Mouse (Mus musculus) midbrain, postnatal 0 days (tissue): ENCODE measurements around the gene AW551984. TPM values are rescaled to one million over a fixed set of nuclear protein-coding genes. Genes with fewer than 3 reads are reported as not detected.
A peak's percentile ranks its signal among the peaks of the same experiment; 100 is the strongest.

ENCODE experiments used
- ATAC-seq: fragments of 200-750 bp; cut with Nextera tagmentation; 2 replicates; pipeline ENCODE4 v1.8.0; 2017; ENCODE audit warnings: moderate number of reproducible peaks, mild to moderate bottlenecking, moderate TSS enrichment, moderate library complexity; ENCODE audit not compliant: low FRiP score
- DNase-seq: peaks from one replicate; pipeline ENCODE4 v3.0.0-alpha.2; 2015; ENCODE audit warnings: low spot score
- H3K27ac ChIP-seq: fragments of 300-500 bp; sonication (generic); 2 replicates; pipeline ENCODE4 v1.5.1; 2014; ENCODE audit warnings: low read depth, mild to moderate bottlenecking, low read length, mixed read lengths
- H3K27me3 ChIP-seq: fragments of 300-500 bp; sonication (generic); 2 replicates; pipeline ENCODE4 v1.6.1; 2014; ENCODE audit warnings: low read length, control low read depth, mixed read lengths; ENCODE audit not compliant: insufficient read depth
- H3K36me3 ChIP-seq: fragments of 300-500 bp; sonication (generic); 2 replicates; pipeline ENCODE4 v1.6.1; 2014; ENCODE audit warnings: low read length, control low read depth, mixed read lengths; ENCODE audit not compliant: insufficient read depth
- H3K4me1 ChIP-seq: fragments of 300-500 bp; sonication (generic); 2 replicates; pipeline ENCODE4 v1.6.1; 2014; ENCODE audit warnings: mild to moderate bottlenecking, control low read depth, antibody characterized with exemption, low read length, mixed read lengths; ENCODE audit not compliant: insufficient read depth
- H3K4me2 ChIP-seq: fragments of 300-500 bp; sonication (generic); 2 replicates; pipeline ENCODE4 v1.6.1; 2014; ENCODE audit warnings: low read depth, mild to moderate bottlenecking, low read length, mixed read lengths; ENCODE audit not compliant: poor library complexity, severe bottlenecking
- H3K4me3 ChIP-seq: fragments of 300-500 bp; sonication (generic); 2 replicates; pipeline ENCODE4 v1.5.1; 2014; ENCODE audit warnings: low read depth, mild to moderate bottlenecking, low read length, moderate library complexity
- H3K9ac ChIP-seq: fragments of 300-500 bp; sonication (generic); replicated peaks from 2 replicates; pipeline ENCODE4 v1.6.1; 2014; ENCODE audit warnings: mild to moderate bottlenecking, low read length, moderate library complexity, mixed read lengths; ENCODE audit not compliant: poor library complexity, severe bottlenecking
- H3K9me3 ChIP-seq: fragments of 300-500 bp; sonication (generic); 2 replicates; pipeline ENCODE4 v1.6.1; 2016; ENCODE audit warnings: low read length, control low read depth
- CTCF ChIP-seq: IDR thresholded peaks from 2 replicates; pipeline ENCODE4 v1.5.1; 2016; ENCODE audit warnings: antibody characterized with exemption, mild to moderate bottlenecking
- WGBS: fragments of 180-500 bp; shearing (Covaris S2); extraction: QIAGEN DNeasy Blood & Tissue Kit; methylation state at CpG from one replicate; pipeline ENCODE4 v1.1.7; 2014; 5-methylcytosine and 5-hydroxymethylcytosine counted together
- polyA plus RNA-seq: library from polyadenylated mRNA; unstranded; fragments of >200 nt; fragmentation: Nextera tagmentation; extraction: Ambion mirVana; gene quantifications from 2 replicates; pipeline ENCODE4 v1.2.1, GENCODE M21; 2015
- total RNA-seq: library from RNA; depleted of rRNA; stranded (reverse); fragments of >200 nt; gene quantifications from 2 replicates; pipeline ENCODE4 v1.2.3, GENCODE M21; 2014

Gene AW551984
- total and polyA plus RNA-seq, 2 experiments from 2014 or later, result 260 to 363 TPM

DNA sequence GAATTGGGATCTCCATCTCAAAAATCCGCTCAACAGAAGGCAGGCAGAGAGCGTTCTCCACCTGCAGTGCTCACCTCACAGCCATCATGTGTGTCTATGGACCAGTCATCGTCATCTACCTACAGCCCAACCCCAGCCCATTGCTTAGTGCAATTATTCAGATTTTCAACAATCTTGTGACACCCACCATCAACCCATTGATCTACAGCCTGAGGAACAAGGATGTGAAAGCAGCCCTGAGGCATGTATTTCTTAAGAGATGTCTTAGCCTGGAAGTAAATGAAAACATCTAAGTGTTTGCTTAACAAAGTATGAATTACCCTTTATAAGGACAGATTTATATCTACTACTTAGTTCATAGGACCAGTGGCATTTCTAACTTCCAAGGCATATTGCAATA is 19.6 kb upstream of the AW551984 start:
- DNase-seq, result no peak
- H3K27ac ChIP-seq, result no peak overlapping the region
- H3K9me3 ChIP-seq, result no peaks in the 10 kb centered on the region
- no peak for TF ChIP-seq CTCF
- no peak for ATAC-seq
- H3K36me3 ChIP-seq, result no peaks in the 10 kb centered on the region
- no peak overlapping the region for H3K4me2 ChIP-seq
- H3K4me3 ChIP-seq, result no peak overlapping the region
- no peaks in the 10 kb centered on the region for H3K27me3 ChIP-seq
- H3K9ac ChIP-seq, result no peak overlapping the region
- no peaks in the 10 kb centered on the region for H3K4me1 ChIP-seq
- WGBS, result 92% methylated on average over 3 of the region's 3 CpGs

DNA sequence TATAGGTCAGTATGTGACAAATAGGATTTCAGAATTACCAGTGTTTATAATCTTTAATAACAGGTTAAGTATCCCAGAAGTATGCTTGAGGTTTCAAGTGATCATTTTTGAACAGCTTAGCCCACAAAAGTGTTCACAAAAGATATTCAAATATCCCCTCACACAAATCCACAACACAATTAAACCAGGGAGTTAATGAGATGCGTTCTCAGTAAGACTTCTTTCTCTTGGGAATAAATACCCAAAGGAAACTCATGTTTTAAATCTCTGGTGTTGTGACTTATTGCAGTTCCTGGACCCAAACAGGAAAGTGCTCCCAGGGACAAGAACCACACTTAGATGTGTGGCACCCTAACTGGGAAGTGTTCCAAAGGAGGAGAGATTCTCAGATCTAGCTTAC is 16.9 kb upstream of the AW551984 start, which contains the start of gene Olfr960:
Gene Olfr960, plus strand, starts transcription at position 301 of the 400 bp plus-strand sequence.
- Histone ChIP-seq H3K9me3 (no peaks in the 10 kb centered on the region), H3K27me3 (no peaks in the 10 kb centered on the region), H3K27ac (no peak within 1 kb of the TSS), H3K36me3 (no peaks in the 10 kb centered on the region), H3K9ac (no peak within 1 kb of the TSS), H3K4me2 (no peak within 1 kb of the TSS), H3K4me3 (no peak within 1 kb of the TSS), H3K4me1 (no peaks in the 10 kb centered on the region)
- TF ChIP-seq CTCF, result no peak
- no peak for DNase-seq
- 69% methylated on average over 1 of the region's 1 CpGs for WGBS
- no peak for ATAC-seq

DNA sequence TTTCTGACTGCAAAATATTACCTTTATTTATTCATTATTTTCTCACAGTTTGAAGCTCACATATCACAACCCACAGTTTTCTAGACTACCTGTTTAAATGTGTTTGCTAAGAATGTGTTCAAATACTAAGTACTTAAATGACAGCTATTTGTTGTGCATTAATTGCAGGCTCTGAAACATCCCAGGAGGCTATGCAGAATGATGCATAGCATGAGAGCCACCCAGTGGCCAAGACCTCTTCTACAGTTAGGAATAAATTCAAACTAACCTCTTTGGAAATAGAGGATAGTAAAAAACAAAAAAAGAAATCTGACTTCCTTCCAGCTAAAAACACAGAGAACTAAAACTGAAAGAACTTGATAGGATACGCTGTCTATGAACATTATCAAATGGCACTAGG is 7.8 kb upstream of the AW551984 start:
- WGBS, result 49% methylated on average over 1 of the region's 1 CpGs
- no peak overlapping the region for H3K4me2 ChIP-seq
- no peak overlapping the region for H3K9ac ChIP-seq
- peak; percentile 77 for TF ChIP-seq CTCF
- H3K36me3 ChIP-seq, result no peaks in the 10 kb centered on the region
- peak; percentile 65 for DNase-seq
- H3K4me3 ChIP-seq, result no peak overlapping the region
- H3K4me1 ChIP-seq, result no peaks in the 10 kb centered on the region
- H3K27ac ChIP-seq, result no peak overlapping the region
- H3K9me3 ChIP-seq, result no peaks in the 10 kb centered on the region
- H3K27me3 ChIP-seq, result no peaks in the 10 kb centered on the region
- ATAC-seq, result no peak

DNA sequence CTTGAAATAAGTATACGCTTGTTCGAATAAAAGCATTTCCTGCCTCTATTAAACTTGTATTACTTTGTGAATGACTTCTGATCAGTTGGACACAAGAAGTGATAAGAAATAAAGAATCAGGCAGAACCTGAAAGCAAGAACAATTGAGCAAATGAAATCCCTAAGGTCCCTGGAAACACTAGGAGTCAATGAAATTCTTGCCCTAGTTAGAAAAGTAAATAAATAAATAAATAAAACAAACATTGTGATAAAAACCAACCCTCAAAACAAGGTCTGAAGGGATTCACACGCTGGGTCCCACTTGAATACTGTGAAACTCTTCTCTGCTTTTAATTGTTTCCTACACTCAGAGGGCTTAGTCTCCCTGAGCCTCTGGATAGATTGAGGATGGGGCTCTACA is 6.2 kb upstream of the AW551984 start, which contains the start of gene Olfr148:
Gene Olfr148, plus strand, starts transcription at position 301 of the 400 bp plus-strand sequence.
- DNase-seq, result no peak
- H3K4me2 ChIP-seq, result no peak within 1 kb of the TSS
- 78% methylated on average over 3 of the region's 3 CpGs for WGBS
- no peak within 1 kb of the TSS for H3K27ac ChIP-seq
- no peak for TF ChIP-seq CTCF
- H3K4me1 ChIP-seq, result no peaks in the 10 kb centered on the region
- H3K9me3 ChIP-seq, result no peaks in the 10 kb centered on the region
- ATAC-seq, result no peak
- no peak within 1 kb of the TSS for H3K9ac ChIP-seq
- H3K4me3 ChIP-seq, result no peak within 1 kb of the TSS
- no peaks in the 10 kb centered on the region for H3K36me3 ChIP-seq
- no peaks in the 10 kb centered on the region for H3K27me3 ChIP-seq

DNA sequence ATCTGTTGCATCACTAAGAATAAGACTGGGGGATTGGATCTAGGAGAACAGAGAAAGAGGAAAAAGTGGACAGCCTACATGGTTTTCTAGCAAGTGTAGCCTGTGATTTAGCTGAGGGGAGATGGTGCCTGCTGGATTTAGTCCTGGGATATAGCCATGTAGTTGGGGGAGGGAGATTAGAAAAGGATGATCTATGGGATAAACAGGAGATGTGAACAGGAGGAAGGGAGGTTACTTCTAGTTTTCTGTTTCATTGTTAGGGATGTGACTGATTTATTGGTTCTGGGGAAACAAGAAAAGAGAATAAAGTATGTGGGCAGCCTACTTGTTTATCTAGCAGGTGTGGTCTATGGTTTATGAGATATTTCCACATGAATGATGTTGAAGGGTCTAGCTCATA is 4.3 kb upstream of the AW551984 start:
- no peaks in the 10 kb centered on the region for H3K27me3 ChIP-seq
- H3K27ac ChIP-seq, result no peak overlapping the region
- DNase-seq, result no peak
- no peak for ATAC-seq
- H3K9me3 ChIP-seq, result no peaks in the 10 kb centered on the region
- no peak for TF ChIP-seq CTCF
- H3K9ac ChIP-seq, result no peak overlapping the region
- H3K4me3 ChIP-seq, result no peak overlapping the region
- no peak overlapping the region for H3K4me2 ChIP-seq
- H3K36me3 ChIP-seq, result no peaks in the 10 kb centered on the region
- no peaks in the 10 kb centered on the region for H3K4me1 ChIP-seq

DNA sequence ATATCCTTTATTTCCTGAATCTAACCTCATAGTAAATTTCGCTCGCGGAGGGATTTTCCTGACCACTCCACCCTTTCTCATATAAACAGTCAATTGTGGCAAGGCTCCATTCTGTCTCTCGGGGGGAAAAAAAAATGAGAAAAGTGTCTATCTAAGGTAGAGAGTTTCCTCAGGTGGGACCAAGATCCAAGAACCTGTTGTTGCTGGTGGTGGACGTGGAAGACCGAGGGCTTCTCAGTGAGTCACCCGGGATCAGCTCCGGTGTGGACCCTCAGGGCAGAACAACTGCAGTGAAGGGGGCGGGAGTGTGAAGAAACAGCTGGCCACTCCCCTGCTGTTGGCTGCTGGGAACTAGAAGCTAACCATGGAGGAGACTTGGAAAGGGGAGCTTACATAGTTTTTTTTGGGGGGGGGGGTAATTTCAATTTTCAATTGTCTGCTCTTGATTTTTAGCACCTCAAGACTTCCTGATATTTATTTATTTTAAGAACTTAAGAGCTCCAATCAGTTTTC is 814 bp downstream of the AW551984 start:
- peak overlapping the region; percentile 69 for H3K9ac ChIP-seq
- H3K27me3 ChIP-seq, result no peaks in the 10 kb centered on the region
- no peak for TF ChIP-seq CTCF
- DNase-seq, result peak; percentile 61
- H3K4me3 ChIP-seq, result peak overlapping the region; percentile 49
- peak overlapping the region; percentile 76 for H3K4me2 ChIP-seq
- H3K4me1 ChIP-seq, result no peaks in the 10 kb centered on the region
- no peaks in the 10 kb centered on the region for H3K9me3 ChIP-seq
- H3K36me3 ChIP-seq, result no peaks in the 10 kb centered on the region
- peak; percentile 76 for ATAC-seq
- 0% methylated on average over 9 of the region's 9 CpGs for WGBS
- H3K27ac ChIP-seq, result peak overlapping the region; percentile 69
